In genomic region chr8:95566217-95566616, GRCm38 (mm10) we compare ENCODE assay signal across 38 mouse cellular contexts. TPM values are rescaled to one million over a fixed set of nuclear protein-coding genes. Genes with fewer than 3 reads are reported as not detected.
A peak's percentile ranks its signal among the peaks of the same experiment; 100 is the strongest.
DNase-seq lines count a peak whose midpoint lies in the region; ATAC-seq and TF ChIP-seq lines count a peak whose summit lies in the region.
"Had no signal": no experiment of that assay in that cellular context is flagged by ENCODE, and none has a peak within 500 bp of the region (broad histone marks: within the 10 kb centered on the region; RNA-seq: fewer than 3 reads in every experiment).

No protein-coding gene starts in this region.

- no peaks in the 10 kb centered on the region for H3K27me3 ChIP-seq in embryonic facial prominence, embryonic 14.5 days (replicated peaks; ENCODE audit: control insufficient read depth, insufficient read depth, low read length)
- no peaks in the 10 kb centered on the region for H3K27me3 ChIP-seq in embryonic facial prominence, embryonic 10.5 days (replicated peaks; ENCODE audit: low read depth, poor library complexity, severe bottlenecking)
- H3K27me3 ChIP-seq in lung, embryonic 16.5 days (ENCODE audit: control insufficient read depth, insufficient read depth, low read depth, low read length): no peaks in the 10 kb centered on the region
- H3K27me3 ChIP-seq in midbrain, embryonic 11.5 days (ENCODE audit: control insufficient read depth, insufficient read depth, low read length): no peaks in the 10 kb centered on the region
- H3K27me3 ChIP-seq: forebrain, embryonic 12.5 days; heart, embryonic 15.5 days; hindbrain, embryonic 13.5 days; liver, embryonic 12.5 days; midbrain, embryonic 15.5 days; stomach, embryonic 15.5 days had no signal

- H3K27ac ChIP-seq in embryonic facial prominence, embryonic 14.5 days (replicated peaks; ENCODE audit: low read depth, low read length): no peak overlapping the region
- no peak overlapping the region for H3K27ac ChIP-seq in embryonic facial prominence, embryonic 10.5 days (replicated peaks)
- H3K27ac ChIP-seq in lung, embryonic 16.5 days (ENCODE audit: low read length): no peak overlapping the region
- no peak overlapping the region for H3K27ac ChIP-seq in midbrain, embryonic 11.5 days (ENCODE audit: low read depth, low read length)
- H3K27ac ChIP-seq: forebrain, embryonic 12.5 days; heart, embryonic 10.5 days; heart, embryonic 15.5 days; hindbrain, embryonic 13.5 days; liver, embryonic 12.5 days; midbrain, embryonic 15.5 days; stomach, embryonic 15.5 days had no signal

- 63% methylated on average over 4 of the region's 4 CpGs for WGBS in embryonic facial prominence, embryonic 14.5 days
- 82% methylated on average over 4 of the region's 4 CpGs for WGBS in embryonic facial prominence, embryonic 10.5 days
- 48% methylated on average over 4 of the region's 4 CpGs for WGBS in lung, embryonic 16.5 days
- 57% methylated on average over 4 of the region's 4 CpGs for WGBS in lung, adult 2 months
- WGBS in midbrain, embryonic 11.5 days: 75% methylated on average over 4 of the region's 4 CpGs

- H3K9ac ChIP-seq in embryonic facial prominence, embryonic 14.5 days (ENCODE audit: low read depth, low read length): no peak overlapping the region
- no peak overlapping the region for H3K9ac ChIP-seq in lung, embryonic 16.5 days (ENCODE audit: low read length)
- H3K9ac ChIP-seq in midbrain, embryonic 11.5 days (ENCODE audit: low read length): no peak overlapping the region
- H3K9ac ChIP-seq: forebrain, embryonic 12.5 days; forebrain, postnatal 0 days; heart, embryonic 15.5 days; hindbrain, embryonic 13.5 days; liver, embryonic 12.5 days; liver, postnatal 0 days; midbrain, embryonic 15.5 days; stomach, embryonic 15.5 days had no signal

- TF ChIP-seq POLR2A in lung, adult 2 months (IDR thresholded peaks at IDR 0.05; ENCODE audit: borderline replicate concordance, extremely low read depth, low read depth, low read length): no peak

- no peak overlapping the region for H3K4me3 ChIP-seq in embryonic facial prominence, embryonic 14.5 days (ENCODE audit: low read depth, low read length)
- H3K4me3 ChIP-seq in embryonic facial prominence, embryonic 10.5 days: no peak overlapping the region
- H3K4me3 ChIP-seq in lung, embryonic 16.5 days (ENCODE audit: low read length): no peak overlapping the region
- no peak overlapping the region for H3K4me3 ChIP-seq in lung, adult 2 months (replicated peaks; ENCODE audit: extremely low read depth, low read depth, low read length)
- H3K4me3 ChIP-seq in midbrain, embryonic 11.5 days (ENCODE audit: low read depth, low read length): no peak overlapping the region
- H3K4me3 ChIP-seq: forebrain, embryonic 12.5 days; heart, embryonic 10.5 days; heart, embryonic 15.5 days; hindbrain, embryonic 13.5 days; liver, embryonic 12.5 days; megakaryocyte, embryonic 14.5 days; midbrain, embryonic 15.5 days; stomach, embryonic 15.5 days had no signal

- peaks cover 8% of the 10 kb centered on the region; the same call in 1 of the 2 replicates for H3K9me3 ChIP-seq in embryonic facial prominence, embryonic 14.5 days (ENCODE audit: control insufficient read depth, low read length)
- peaks cover 6% of the 10 kb centered on the region; the same call in 1 of the 2 replicates for H3K9me3 ChIP-seq in embryonic facial prominence, embryonic 10.5 days
- no peaks in the 10 kb centered on the region for H3K9me3 ChIP-seq in lung, embryonic 16.5 days (ENCODE audit: control insufficient read depth, low read length)
- H3K9me3 ChIP-seq in midbrain, embryonic 11.5 days (ENCODE audit: control insufficient read depth, low read length): no peaks in the 10 kb centered on the region
- H3K9me3 ChIP-seq: forebrain, embryonic 12.5 days; G1E; heart, embryonic 15.5 days; hindbrain, embryonic 13.5 days; liver, embryonic 12.5 days; megakaryocyte, embryonic 14.5 days; midbrain, embryonic 15.5 days; stomach, embryonic 15.5 days had no signal

- DNase-seq in embryonic facial prominence, embryonic 14.5 days (ENCODE audit: low spot score): peak; percentile 19
- DNase-seq in embryonic facial prominence, embryonic 10.5 days (ENCODE audit: low spot score): no peak
- DNase-seq in lung, adult 2 months: no peak
- peak; percentile 10 for DNase-seq in adipocyte (ENCODE audit: low spot score)
- DNase-seq in midbrain, embryonic 11.5 days (ENCODE audit: low spot score, missing footprints): no peak
- DNase-seq in c-Kit-positive CD71-positive TER-119-positive erythroid progenitor cells, embryonic 14.5 days (ENCODE audit: low spot score): no peak
- DNase-seq: adrenal gland, adult 2 months; adrenal gland, postnatal 36 days; cerebellum, adult 8-10 months; cerebellum, postnatal 25 days; forebrain, postnatal 0 days; gastrocnemius, postnatal 14 days; kidney, adult 9 months; kidney, postnatal 10 days; layer of hippocampus, postnatal 36 days; liver, postnatal 0 days; right cerebral cortex, postnatal 14 days had no signal

- no peak for ATAC-seq in embryonic facial prominence, embryonic 14.5 days (ENCODE audit: low read depth)
- peak; percentile 87 for ATAC-seq in lung, embryonic 16.5 days (ENCODE audit: low read depth)
- ATAC-seq in megakaryocyte-erythroid progenitor cell, adult 5-6 weeks (replicated peaks; ENCODE audit: low FRiP score, low TSS enrichment, poor library complexity, severe bottlenecking): peak; percentile 61; the same call in 1 of the 2 replicates
- no peak for ATAC-seq in midbrain, embryonic 11.5 days (ENCODE audit: low FRiP score)
- ATAC-seq: forebrain, postnatal 0 days; intestine, postnatal 0 days; liver, embryonic 12.5 days; liver, postnatal 0 days; midbrain, embryonic 15.5 days had no signal

- no peak overlapping the region for H3K4me2 ChIP-seq in embryonic facial prominence, embryonic 14.5 days (ENCODE audit: low read depth, low read length)
- no peak overlapping the region for H3K4me2 ChIP-seq in lung, embryonic 16.5 days (ENCODE audit: low read depth, low read length)
- H3K4me2 ChIP-seq in midbrain, embryonic 11.5 days: no peak overlapping the region
- H3K4me2 ChIP-seq: forebrain, embryonic 12.5 days; heart, embryonic 15.5 days; hindbrain, embryonic 13.5 days; liver, embryonic 12.5 days; midbrain, embryonic 15.5 days; stomach, embryonic 15.5 days had no signal

- TF ChIP-seq CTCF in lung, adult 2 months (IDR thresholded peaks at IDR 0.05; ENCODE audit: insufficient read depth, low read length): no peak

- H3K4me1 ChIP-seq in embryonic facial prominence, embryonic 14.5 days (ENCODE audit: control insufficient read depth, insufficient read depth, low read length): no peaks in the 10 kb centered on the region
- H3K4me1 ChIP-seq in embryonic facial prominence, embryonic 10.5 days: peaks cover 4% of the 10 kb centered on the region; the same call in 1 of the 2 replicates
- no peaks in the 10 kb centered on the region; the same call in 1 of the 2 replicates for H3K4me1 ChIP-seq in lung, embryonic 16.5 days (replicated peaks; ENCODE audit: control insufficient read depth, insufficient read depth, low read length)
- no peaks in the 10 kb centered on the region for H3K4me1 ChIP-seq in lung, adult 2 months (ENCODE audit: control insufficient read depth, insufficient read depth, low read length)
- H3K4me1 ChIP-seq in midbrain, embryonic 11.5 days (ENCODE audit: control insufficient read depth, insufficient read depth, low read length): no peaks in the 10 kb centered on the region
- H3K4me1 ChIP-seq: forebrain, embryonic 12.5 days; heart, embryonic 10.5 days; hindbrain, embryonic 13.5 days; liver, embryonic 12.5 days; megakaryocyte, embryonic 14.5 days; midbrain, embryonic 15.5 days; stomach, embryonic 15.5 days had no signal

- no peaks in the 10 kb centered on the region for H3K36me3 ChIP-seq in embryonic facial prominence, embryonic 14.5 days (ENCODE audit: control insufficient read depth, insufficient read depth, low read length)
- H3K36me3 ChIP-seq in embryonic facial prominence, embryonic 10.5 days (replicated peaks): no peaks in the 10 kb centered on the region
- H3K36me3 ChIP-seq in lung, embryonic 16.5 days (ENCODE audit: control insufficient read depth, insufficient read depth, low read length): no peaks in the 10 kb centered on the region
- no peaks in the 10 kb centered on the region for H3K36me3 ChIP-seq in midbrain, embryonic 11.5 days (ENCODE audit: control insufficient read depth, insufficient read depth, low read length)
- H3K36me3 ChIP-seq: forebrain, embryonic 12.5 days; G1E; heart, embryonic 10.5 days; heart, embryonic 15.5 days; hindbrain, embryonic 13.5 days; liver, embryonic 12.5 days; midbrain, embryonic 15.5 days; stomach, embryonic 15.5 days had no signal

RNA-seq across cellular contexts. Expression of gene Prss54, which starts 9.9 kb away (rescaled TPM):
- not detected in 2 replicates for polyA plus RNA-seq in embryonic facial prominence, embryonic 14.5 days (2014; fragmentation: Nextera tagmentation; extraction: Ambion mirVana)
- not detected in 2 replicates for polyA plus RNA-seq in embryonic facial prominence, embryonic 10.5 days (2016; fragmentation: Nextera tagmentation; extraction: Ambion mirVana)
- not detected in 2 replicates for polyA plus RNA-seq in lung, embryonic 16.5 days (2015; fragmentation: Nextera tagmentation; extraction: Ambion mirVana)
- 0.10 TPM in 1 of 2 replicates, not detected in the other for polyA plus RNA-seq in lung, adult 2 months (2012; rRNA removed)
- total RNA-seq in megakaryocyte-erythroid progenitor cell, adult 5-6 weeks (2014; fragmentation: Nextera tagmentation): not detected in 2 replicates
- not detected in 2 replicates for total RNA-seq in megakaryocyte-erythroid progenitor cell, adult 5-6 weeks (2017)
- polyA plus RNA-seq in midbrain, embryonic 11.5 days (2014; fragmentation: Nextera tagmentation; extraction: Ambion mirVana): not detected in 2 replicates
- total RNA-seq: adrenal gland, adult 2 months; adrenal gland, postnatal 36 days; forebrain, postnatal 0 days; gastrocnemius, postnatal 14 days; granulocyte monocyte progenitor cell, adult 5-6 weeks; heart, postnatal 4 days; layer of hippocampus, postnatal 36 days; left cerebral cortex, postnatal 4 days had no signal
- polyA plus RNA-seq: adrenal gland, adult 2 months; C2C12; embryonic facial prominence, embryonic 11.5 days; forebrain, embryonic 12.5 days; forebrain, postnatal 0 days; G1E; heart, embryonic 10.5 days; heart, embryonic 15.5 days; hindbrain, embryonic 13.5 days; intestine, postnatal 0 days; large intestine, adult 2 months; limb, embryonic 14.5 days; liver, embryonic 12.5 days; liver, postnatal 0 days; midbrain, embryonic 15.5 days; neural tube, embryonic 11.5 days; small intestine, adult 2 months; stomach, embryonic 15.5 days had no signal

RNA-seq across cellular contexts. Expression of gene Ccdc113, which starts 32.3 kb away (rescaled TPM):
- polyA plus RNA-seq in embryonic facial prominence, embryonic 14.5 days (2014; fragmentation: Nextera tagmentation; extraction: Ambion mirVana): 1.9 and 5.4 TPM in 2 replicates
- polyA plus RNA-seq in embryonic facial prominence, embryonic 10.5 days (2016; fragmentation: Nextera tagmentation; extraction: Ambion mirVana): 0.11 and 0.30 TPM in 2 replicates
- 6.3 and 9.8 TPM in 2 replicates for polyA plus RNA-seq in lung, embryonic 16.5 days (2015; fragmentation: Nextera tagmentation; extraction: Ambion mirVana)
- 2.6 and 4.7 TPM in 2 replicates for polyA plus RNA-seq in lung, adult 2 months (2012; rRNA removed)
- not detected in 2 replicates for total RNA-seq in megakaryocyte-erythroid progenitor cell, adult 5-6 weeks (2014; fragmentation: Nextera tagmentation)
- not detected in 2 replicates for total RNA-seq in megakaryocyte-erythroid progenitor cell, adult 5-6 weeks (2017)
- polyA plus RNA-seq in midbrain, embryonic 11.5 days (2014; fragmentation: Nextera tagmentation; extraction: Ambion mirVana): not detected in 2 replicates
- total RNA-seq: G1E; gastrocnemius, postnatal 14 days; granulocyte monocyte progenitor cell, adult 5-6 weeks had no signal
- polyA plus RNA-seq: adrenal gland, adult 2 months; C2C12; embryonic facial prominence, embryonic 11.5 days; G1E; large intestine, adult 2 months; liver, embryonic 12.5 days; liver, postnatal 0 days; small intestine, adult 2 months had no signal

Comparison
In these comparisons a context has a peak if more than half of its experiments do, and no peak if none do; other contexts are left out.
1. DNase-seq: peak in embryonic facial prominence, embryonic 14.5 days (single experiment) and adipocyte (single experiment); none in embryonic facial prominence, embryonic 10.5 days (single experiment), lung, adult 2 months (single experiment), midbrain, embryonic 11.5 days (single experiment) and c-Kit-positive CD71-positive TER-119-positive erythroid progenitor cells, embryonic 14.5 days (single experiment).
2. ATAC-seq: peak in lung, embryonic 16.5 days (single experiment) and megakaryocyte-erythroid progenitor cell, adult 5-6 weeks (single experiment); none in embryonic facial prominence, embryonic 14.5 days (single experiment) and midbrain, embryonic 11.5 days (single experiment).